In the genomic region with DNA sequence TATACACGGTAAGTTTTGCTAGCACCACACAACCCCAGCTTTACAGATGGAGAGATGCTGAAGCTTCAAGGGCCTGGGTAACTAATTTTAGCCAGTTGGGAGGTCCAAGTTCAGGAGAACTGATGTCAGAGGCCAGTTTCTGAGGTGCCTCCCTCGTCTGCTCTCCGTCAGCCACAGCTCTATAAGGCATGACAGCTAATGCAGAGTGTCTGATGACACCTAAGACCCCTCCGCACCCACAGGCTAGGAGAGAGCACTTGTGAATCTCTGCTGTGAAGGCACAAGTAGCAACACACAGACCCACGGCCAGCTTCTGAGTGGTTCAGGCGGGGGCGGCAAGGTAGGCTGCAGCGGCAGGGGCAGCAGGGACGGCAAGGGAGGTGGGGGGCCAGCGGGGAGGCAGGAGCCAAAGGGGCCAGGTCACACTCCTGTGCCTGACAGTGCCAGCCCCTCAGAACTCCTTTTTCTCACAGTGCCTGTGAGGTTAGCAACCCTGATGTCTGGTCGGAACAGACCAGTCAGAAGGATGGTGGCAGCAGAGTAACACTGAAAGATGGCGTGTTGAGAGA, we compare ENCODE assay signal across 20 mouse cellular contexts.
DNase-seq lines count a peak whose midpoint lies in the region; ATAC-seq lines count a peak whose summit lies in the region.
"Had no signal": no experiment of that assay in that cellular context is flagged by ENCODE, and none has a peak within 500 bp of the region (broad histone marks: within the 10 kb centered on the region; RNA-seq: fewer than 3 reads in every experiment).

No protein-coding gene starts in this region.

- ATAC-seq in hindbrain, embryonic 16.5 days: no peak
- 0 out of 2 replicates have a peak, but pooled peaks have one; percentile 39 for ATAC-seq in lung, embryonic 16.5 days (ENCODE audit: low read depth)
- ATAC-seq: hindbrain, postnatal 0 days had no signal

- WGBS in heart, embryonic 10.5 days: 30% methylated on average over 12 of the region's 12 CpGs
- 86% methylated on average over 12 of the region's 12 CpGs for WGBS in hindbrain, embryonic 10.5 days
- WGBS in hindbrain, embryonic 16.5 days: 93% methylated on average over 12 of the region's 12 CpGs
- WGBS in lung, embryonic 16.5 days: 55% methylated on average over 12 of the region's 12 CpGs
- 44% methylated on average over 12 of the region's 12 CpGs for WGBS in limb, embryonic 10.5 days

- peak overlapping the region; percentile 89 for H3K27ac ChIP-seq in heart, embryonic 10.5 days
- peak overlapping the region; percentile 35; the same call in 1 of the 2 replicates for H3K27ac ChIP-seq in hindbrain, embryonic 10.5 days
- no peak overlapping the region for H3K27ac ChIP-seq in hindbrain, embryonic 16.5 days (ENCODE audit: low read depth, low read length)
- no peak overlapping the region for H3K27ac ChIP-seq in lung, embryonic 16.5 days (ENCODE audit: low read length)
- peak overlapping the region; percentile 78 for H3K27ac ChIP-seq in limb, embryonic 10.5 days
- H3K27ac ChIP-seq: hindbrain, postnatal 0 days; liver, embryonic 15.5 days; macrophage; neural tube, embryonic 12.5 days had no signal

- H3K4me2 ChIP-seq in hindbrain, embryonic 16.5 days (ENCODE audit: low read length): no peak overlapping the region
- no peak overlapping the region for H3K4me2 ChIP-seq in lung, embryonic 16.5 days (ENCODE audit: low read depth, low read length)
- H3K4me2 ChIP-seq: liver, embryonic 15.5 days; midbrain, embryonic 11.5 days; neural tube, embryonic 12.5 days had no signal

- no peaks in the 10 kb centered on the region for H3K36me3 ChIP-seq in heart, embryonic 10.5 days
- no peaks in the 10 kb centered on the region for H3K36me3 ChIP-seq in hindbrain, embryonic 10.5 days
- no peaks in the 10 kb centered on the region for H3K36me3 ChIP-seq in hindbrain, embryonic 16.5 days (ENCODE audit: control insufficient read depth, insufficient read depth, low read length)
- H3K36me3 ChIP-seq in lung, embryonic 16.5 days (ENCODE audit: control insufficient read depth, insufficient read depth, low read length): no peaks in the 10 kb centered on the region
- no peaks in the 10 kb centered on the region for H3K36me3 ChIP-seq in limb, embryonic 10.5 days
- H3K36me3 ChIP-seq: liver, embryonic 15.5 days; neural tube, embryonic 12.5 days had no signal

- no peaks in the 10 kb centered on the region for H3K9me3 ChIP-seq in heart, embryonic 10.5 days
- no peaks in the 10 kb centered on the region for H3K9me3 ChIP-seq in hindbrain, embryonic 10.5 days
- H3K9me3 ChIP-seq in hindbrain, embryonic 16.5 days (ENCODE audit: control insufficient read depth, low read length): no peaks in the 10 kb centered on the region
- no peaks in the 10 kb centered on the region for H3K9me3 ChIP-seq in lung, embryonic 16.5 days (ENCODE audit: control insufficient read depth, low read length)
- no peaks in the 10 kb centered on the region for H3K9me3 ChIP-seq in limb, embryonic 10.5 days (replicated peaks)
- H3K9me3 ChIP-seq: liver, embryonic 15.5 days; neural tube, embryonic 12.5 days had no signal

- H3K27me3 ChIP-seq in heart, embryonic 10.5 days (ENCODE audit: insufficient read depth, poor library complexity, severe bottlenecking): no peaks in the 10 kb centered on the region
- no peaks in the 10 kb centered on the region for H3K27me3 ChIP-seq in hindbrain, embryonic 10.5 days (ENCODE audit: insufficient read depth, poor library complexity, severe bottlenecking)
- no peaks in the 10 kb centered on the region for H3K27me3 ChIP-seq in hindbrain, embryonic 16.5 days (replicated peaks; ENCODE audit: control insufficient read depth, insufficient read depth, low read length)
- no peaks in the 10 kb centered on the region for H3K27me3 ChIP-seq in lung, embryonic 16.5 days (ENCODE audit: control insufficient read depth, insufficient read depth, low read depth, low read length)
- no peaks in the 10 kb centered on the region for H3K27me3 ChIP-seq in limb, embryonic 10.5 days (ENCODE audit: low read depth, poor library complexity, severe bottlenecking)
- H3K27me3 ChIP-seq: CH12.LX; liver, embryonic 15.5 days; neural tube, embryonic 12.5 days had no signal

- H3K9ac ChIP-seq in hindbrain, embryonic 16.5 days (ENCODE audit: low read depth, low read length): no peak overlapping the region
- H3K9ac ChIP-seq in lung, embryonic 16.5 days (ENCODE audit: low read length): no peak overlapping the region
- H3K9ac ChIP-seq: liver, embryonic 15.5 days; neural tube, embryonic 12.5 days had no signal

- peak; percentile 93 for DNase-seq in heart, embryonic 10.5 days (ENCODE audit: low spot score)
- no peak for DNase-seq in heart, adult 18-20 months
- no peak for DNase-seq in hindbrain, embryonic 10.5 days (ENCODE audit: low spot score)
- no peak for DNase-seq in lung, postnatal 10 days
- DNase-seq in limb, embryonic 10.5 days (ENCODE audit: low spot score): peak; percentile 41
- DNase-seq in frontal cortex, postnatal 25 days (ENCODE audit: low spot score in 2 of 2): no peak
- DNase-seq: adrenal gland, postnatal 14 days; cerebellum, adult 9-11 months; kidney, adult 8-10 months; kidney, postnatal 36 days; right cerebral cortex, adult 18-20 months; thymus, postnatal 14 days had no signal

- H3K4me3 ChIP-seq in heart, embryonic 10.5 days: peak overlapping the region; percentile 45
- H3K4me3 ChIP-seq in hindbrain, embryonic 10.5 days: no peak overlapping the region
- no peak overlapping the region for H3K4me3 ChIP-seq in hindbrain, embryonic 16.5 days (ENCODE audit: low read length)
- H3K4me3 ChIP-seq in lung, embryonic 16.5 days (ENCODE audit: low read length): no peak overlapping the region
- H3K4me3 ChIP-seq in limb, embryonic 10.5 days: no peak overlapping the region
- H3K4me3 ChIP-seq: liver, embryonic 15.5 days; neural tube, embryonic 12.5 days had no signal

- H3K4me1 ChIP-seq in heart, embryonic 10.5 days: peaks cover 65% of the 10 kb centered on the region
- peaks cover 11% of the 10 kb centered on the region for H3K4me1 ChIP-seq in hindbrain, embryonic 10.5 days (replicated peaks)
- no peaks in the 10 kb centered on the region for H3K4me1 ChIP-seq in hindbrain, embryonic 16.5 days (ENCODE audit: control insufficient read depth, insufficient read depth, low read depth, low read length)
- H3K4me1 ChIP-seq in lung, embryonic 16.5 days (replicated peaks; ENCODE audit: control insufficient read depth, insufficient read depth, low read length): peaks cover 8% of the 10 kb centered on the region; the same call in 1 of the 2 replicates
- H3K4me1 ChIP-seq in limb, embryonic 10.5 days: peaks cover 36% of the 10 kb centered on the region
- H3K4me1 ChIP-seq: liver, embryonic 15.5 days; neural tube, embryonic 12.5 days had no signal

Comparison
In these comparisons a context has a peak if more than half of its experiments do, and no peak if none do; other contexts are left out.
1. DNase-seq: peak in heart, embryonic 10.5 days (single experiment) and limb, embryonic 10.5 days (single experiment); none in heart, adult 18-20 months (0 of 2), hindbrain, embryonic 10.5 days (single experiment), lung, postnatal 10 days (single experiment) and frontal cortex, postnatal 25 days (0 of 2).
2. H3K27ac ChIP-seq: peak in heart, embryonic 10.5 days (single experiment), hindbrain, embryonic 10.5 days (single experiment) and limb, embryonic 10.5 days (single experiment); none in hindbrain, embryonic 16.5 days (single experiment) and lung, embryonic 16.5 days (single experiment).